Mouse (Mus musculus) yolk sac, embryonic 10.5 days (tissue): Measurements from ENCODE around the gene Ssr2.
"Not testable (repeated sequence)": the region's sequence is repeated elsewhere in the genome, so short reads cannot be mapped to it uniquely, and the experiment has no call there.

Experiments
- DNase-seq: peaks from one replicate; pipeline ENCODE4 v3.0.0-alpha.2; 2017; ENCODE audit warnings: low spot score

Ssr2 gene

GRCm38 (mm10) chr3:88563966-88564365 lies 11.7 kb upstream of the Ssr2 start:
- DNase-seq = no peak

DNA sequence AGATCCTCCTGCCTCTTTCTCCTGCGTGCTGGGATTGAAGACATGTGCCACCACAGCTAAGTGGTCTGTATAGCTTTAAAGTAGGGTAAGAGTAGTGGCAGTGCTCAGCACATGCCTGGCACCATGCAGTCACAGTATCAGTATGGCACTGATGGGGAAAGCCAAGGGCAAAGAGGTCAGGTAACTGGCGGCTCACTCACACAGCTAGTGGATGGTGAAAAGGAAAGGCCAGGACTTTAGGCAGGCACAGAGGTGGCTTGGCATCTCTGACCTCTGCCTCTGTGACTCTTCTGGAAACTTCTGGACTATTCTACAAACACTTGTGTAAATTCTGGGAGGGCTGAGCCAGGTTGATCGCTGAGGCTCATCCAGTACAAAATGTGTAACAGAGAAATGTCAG lies 9.6 kb upstream of the Ssr2 start:
- no peak for DNase-seq

GRCm38 (mm10) chr3:88566536-88567061 lies 9.1 kb upstream of the Ssr2 start:
- peak; percentile 63 for DNase-seq

- no peak for DNase-seq
Measured at GRCm38 (mm10) chr3:88567892-88568291, 7.8 kb upstream of the Ssr2 start.

GRCm38 (mm10) chr3:88568615-88569014 lies 7.1 kb upstream of the Ssr2 start:
- DNase-seq = no peak

GRCm38 (mm10) chr3:88569093-88569492 lies 6.6 kb upstream of the Ssr2 start:
- peak; percentile 37 for DNase-seq

- no peak for DNase-seq
Measured at GRCm38 (mm10) chr3:88569694-88570093, 6.0 kb upstream of the Ssr2 start.

- no peak for DNase-seq
Measured at GRCm38 (mm10) chr3:88570341-88570740, 5.3 kb upstream of the Ssr2 start.

GRCm38 (mm10) chr3:88571856-88572255 lies 3.8 kb upstream of the Ssr2 start:
- DNase-seq = no peak

GRCm38 (mm10) chr3:88572835-88573234 lies 2.8 kb upstream of the Ssr2 start:
- no peak for DNase-seq

DNA sequence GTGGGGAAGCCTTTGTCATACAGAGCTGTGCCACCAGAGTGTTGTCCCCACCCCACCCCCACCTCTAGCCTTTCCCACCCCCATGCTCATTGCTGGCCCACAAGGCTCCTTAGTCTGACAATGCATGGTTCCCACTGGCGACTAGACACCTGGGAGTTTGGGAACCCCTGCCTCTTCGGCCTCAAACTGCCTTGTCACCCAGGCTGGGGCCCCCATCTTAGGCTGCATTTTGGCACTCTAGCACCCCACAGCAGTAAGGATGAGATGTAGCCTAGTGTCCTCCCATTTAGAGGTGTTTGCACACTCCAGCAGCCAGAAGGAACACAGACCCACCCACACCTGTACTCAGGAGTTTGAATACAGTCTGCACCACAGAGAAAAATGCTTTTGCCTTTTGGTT lies 1.9 kb upstream of the Ssr2 start:
- DNase-seq = no peak

GRCm38 (mm10) chr3:88577846-88578245 lies 2.2 kb downstream of the Ssr2 start:
- not testable (repeated sequence) for DNase-seq

DNA sequence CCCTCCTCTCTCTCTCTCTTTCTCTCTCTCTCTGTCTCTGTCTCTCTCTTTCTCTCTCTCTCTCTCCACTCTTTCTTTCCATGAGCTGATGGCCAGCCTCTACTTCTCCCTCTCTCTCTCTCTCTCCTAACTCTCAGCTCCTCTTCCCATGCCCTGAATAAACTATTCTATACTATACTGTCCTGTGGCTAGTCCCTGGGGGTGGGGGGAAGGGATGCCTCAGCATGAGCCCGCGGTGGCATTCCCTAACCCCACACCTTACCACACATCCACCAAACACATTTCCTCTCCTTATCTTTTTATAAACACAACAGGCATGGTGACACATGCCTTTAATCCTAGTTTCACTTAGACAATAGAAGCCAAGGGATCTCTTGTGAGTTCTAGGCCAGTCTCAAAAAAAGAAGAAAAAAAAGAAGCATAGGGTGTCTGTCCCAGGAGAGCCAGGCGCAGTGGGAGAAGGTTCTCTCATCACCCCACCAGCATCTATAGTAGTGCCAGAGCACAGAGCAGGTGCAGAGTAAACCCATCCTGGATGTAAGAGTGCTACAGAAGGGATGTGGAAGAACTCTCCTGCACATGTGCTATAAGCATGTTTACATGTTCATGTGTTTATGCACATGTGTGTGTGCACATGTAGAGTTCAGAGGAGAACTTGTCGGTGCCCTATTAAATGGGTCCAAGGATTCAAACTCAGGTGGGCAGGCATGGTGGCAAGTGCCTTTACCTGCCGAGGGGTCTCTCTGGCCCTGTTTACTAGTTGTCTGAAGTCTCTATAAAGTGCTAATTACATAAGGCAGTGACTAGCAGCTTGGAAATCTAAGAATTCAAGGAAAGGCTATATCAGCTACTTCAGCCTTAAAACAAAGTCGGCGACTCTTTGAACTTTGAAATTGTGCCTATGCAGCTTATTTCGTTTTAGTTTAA lies 3.1 kb downstream of the Ssr2 start:
- no peak for DNase-seq

DNA sequence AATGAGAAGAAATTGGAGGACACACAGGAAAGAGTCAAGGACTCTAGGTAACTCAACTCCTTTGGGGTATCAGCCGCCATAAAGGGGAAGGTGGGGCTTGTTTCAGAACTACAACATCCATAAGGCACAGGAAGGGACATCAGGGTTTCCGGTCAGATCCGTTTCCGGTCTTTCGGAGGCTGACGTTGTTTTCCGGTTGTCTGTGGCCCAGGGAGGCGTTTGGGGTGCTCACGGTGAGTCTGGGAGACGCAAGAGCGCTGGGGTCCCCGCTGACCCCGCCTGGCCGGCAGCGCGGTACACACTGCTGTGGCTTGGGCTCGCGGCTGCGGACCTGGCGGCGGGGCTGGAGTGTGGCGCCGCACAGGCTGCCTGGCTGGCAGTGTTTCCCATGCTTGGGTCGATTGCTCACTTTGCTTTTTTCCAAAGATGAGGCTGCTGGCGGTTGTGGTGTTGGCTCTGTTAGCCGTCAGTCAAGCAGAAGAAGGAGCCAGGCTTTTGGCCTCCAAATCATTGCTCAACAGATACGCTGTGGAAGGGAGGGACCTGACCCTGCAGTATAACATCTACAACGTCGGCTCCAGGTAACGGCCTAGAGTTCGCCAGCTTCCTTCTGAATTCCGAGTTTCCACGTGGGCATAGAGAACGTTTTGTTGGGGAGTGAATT lies 3.9 kb downstream of the Ssr2 start:
- DNase-seq = peak; percentile 84

GRCm38 (mm10) chr3:88585769-88586168 lies 10.1 kb downstream of the Ssr2 start:
- DNase-seq = no peak

DNA sequence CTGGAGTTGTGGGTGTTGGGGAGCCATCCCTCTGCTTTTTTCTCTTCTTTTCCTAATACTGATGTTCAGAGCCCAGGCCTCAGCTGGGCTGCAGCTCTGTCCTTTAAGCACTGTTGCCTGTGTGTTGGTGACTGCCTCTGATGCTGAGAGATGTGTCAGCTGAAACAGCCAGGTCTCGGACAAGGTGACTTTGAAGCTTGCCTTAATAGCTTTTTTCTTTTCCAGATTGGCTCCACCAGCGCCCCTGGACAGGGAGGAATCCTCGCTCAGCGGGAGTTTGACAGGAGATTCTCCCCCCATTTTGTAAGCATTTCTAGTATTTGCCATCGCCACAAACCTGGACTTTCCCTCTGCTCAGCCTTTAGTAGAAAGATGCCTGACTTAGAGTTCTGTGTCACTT lies 11.0 kb downstream of the Ssr2 start:
- DNase-seq = no peak

DNA sequence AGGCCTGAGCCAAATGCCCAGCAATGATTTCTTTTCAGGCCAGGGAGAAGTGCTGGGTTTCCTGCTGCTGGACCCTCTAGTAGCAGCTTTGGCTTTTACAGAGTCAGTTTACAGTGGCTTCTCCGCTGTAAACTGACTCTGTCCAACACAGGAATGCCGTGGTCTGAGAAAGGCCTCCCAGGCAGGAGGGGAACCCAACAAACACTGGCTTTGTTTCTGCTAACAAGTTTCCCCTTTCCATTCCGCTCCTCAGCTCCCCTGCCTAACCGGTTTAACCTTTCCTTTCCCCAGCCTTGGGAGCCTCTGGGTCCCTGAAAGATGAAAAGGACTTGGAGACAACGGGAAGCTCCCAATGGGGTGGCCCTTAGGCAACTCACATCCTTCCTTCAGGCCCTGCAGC lies 14.6 kb downstream of the Ssr2 start:
- DNase-seq = no peak

DNA sequence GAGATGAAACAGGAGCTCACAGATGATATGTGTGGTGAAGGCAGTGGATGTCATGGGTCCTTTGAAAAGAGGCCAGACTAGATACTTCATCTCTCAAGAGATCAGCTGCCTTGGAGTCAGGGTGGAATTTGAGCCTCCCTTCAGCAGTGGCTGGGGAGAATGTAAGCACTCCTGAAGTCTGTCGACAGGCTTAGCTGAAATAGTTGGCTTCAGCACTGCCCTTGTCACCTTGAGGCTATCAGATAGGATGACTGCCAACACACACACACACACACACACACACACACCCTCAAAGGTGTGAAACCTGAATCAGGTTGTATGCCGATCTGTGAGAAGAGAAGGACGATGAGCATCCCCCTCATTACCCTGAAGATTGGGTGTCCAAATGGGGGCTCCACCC lies 15.4 kb downstream of the Ssr2 start:
- DNase-seq = no peak

DNA sequence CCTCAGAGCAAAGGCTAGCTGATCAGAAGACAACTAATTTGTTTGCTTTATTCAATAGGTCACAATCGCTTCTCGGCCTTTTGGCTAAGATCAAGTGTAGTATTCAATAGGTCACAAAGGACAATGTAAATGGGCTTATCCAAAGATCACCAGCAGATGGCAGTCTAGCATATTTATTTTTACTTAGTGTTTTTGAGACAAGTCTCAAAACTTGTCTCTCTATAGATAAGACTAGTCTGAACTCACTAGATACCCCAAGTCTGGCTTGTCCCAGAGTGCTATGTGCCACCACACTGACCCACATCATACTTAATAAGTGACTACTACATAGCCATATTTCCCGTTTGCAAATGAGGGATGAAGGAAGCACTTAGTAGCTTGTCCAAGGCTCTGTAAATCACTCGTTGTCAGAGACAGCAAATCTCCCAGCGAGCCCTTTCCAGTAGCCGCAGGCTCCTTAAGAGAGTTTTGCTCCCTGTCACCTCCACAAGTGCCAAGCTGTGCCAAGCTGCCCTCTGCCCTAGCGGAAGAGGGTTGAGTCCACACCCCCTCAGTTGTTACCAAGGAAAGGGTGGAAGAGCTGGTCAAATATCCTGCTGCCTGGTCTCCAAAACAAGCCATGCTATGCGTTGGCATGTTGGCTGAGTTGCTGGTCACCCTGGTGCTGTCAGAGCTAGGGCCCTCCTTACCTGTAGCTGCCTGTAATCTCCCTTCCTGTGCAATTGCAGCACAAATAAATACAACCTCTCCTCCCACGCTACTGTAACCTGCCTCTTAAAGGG lies 16.5 kb downstream of the Ssr2 start:
- DNase-seq = peak; percentile 43

GRCm38 (mm10) chr3:88592942-88593576 lies 17.4 kb downstream of the Ssr2 start:
- DNase-seq = no peak

DNA sequence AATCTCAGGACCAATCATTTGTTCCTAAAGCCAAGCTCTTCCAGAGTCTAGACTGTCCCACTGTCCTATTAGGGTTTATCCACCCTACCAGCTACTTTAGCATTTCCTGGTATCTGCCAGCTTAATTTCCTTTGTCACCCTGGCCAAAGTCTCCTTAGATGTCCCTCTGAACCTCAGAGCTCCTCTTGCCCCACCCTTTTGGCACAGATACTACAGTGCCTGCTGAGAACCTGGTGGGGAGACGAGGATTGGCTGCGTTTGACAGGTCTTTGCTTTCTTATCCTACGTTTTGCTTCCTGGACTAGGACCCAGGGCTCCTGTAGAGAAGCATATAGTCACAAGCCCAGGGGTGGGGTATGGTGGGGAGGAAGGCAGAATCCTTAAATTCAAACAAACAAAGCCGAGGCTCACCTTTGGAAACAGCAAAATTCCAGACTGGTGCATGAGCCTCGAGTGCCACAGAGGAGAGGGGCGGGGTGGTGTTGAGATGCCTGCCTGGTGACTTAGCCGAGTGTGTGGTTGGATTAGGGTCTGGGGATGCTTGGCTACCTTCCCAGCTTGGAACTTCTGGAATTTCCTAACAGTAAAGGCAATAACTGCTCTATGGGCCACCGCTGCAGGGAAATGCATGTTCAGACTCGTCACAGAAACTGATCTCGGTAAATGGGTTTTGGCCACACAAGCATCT lies 18.4 kb downstream of the Ssr2 start:
- DNase-seq = no peak
